Mouse (Mus musculus): ENCODE results near the gene Gabpb2.

Gene Gabpb2

DNA sequence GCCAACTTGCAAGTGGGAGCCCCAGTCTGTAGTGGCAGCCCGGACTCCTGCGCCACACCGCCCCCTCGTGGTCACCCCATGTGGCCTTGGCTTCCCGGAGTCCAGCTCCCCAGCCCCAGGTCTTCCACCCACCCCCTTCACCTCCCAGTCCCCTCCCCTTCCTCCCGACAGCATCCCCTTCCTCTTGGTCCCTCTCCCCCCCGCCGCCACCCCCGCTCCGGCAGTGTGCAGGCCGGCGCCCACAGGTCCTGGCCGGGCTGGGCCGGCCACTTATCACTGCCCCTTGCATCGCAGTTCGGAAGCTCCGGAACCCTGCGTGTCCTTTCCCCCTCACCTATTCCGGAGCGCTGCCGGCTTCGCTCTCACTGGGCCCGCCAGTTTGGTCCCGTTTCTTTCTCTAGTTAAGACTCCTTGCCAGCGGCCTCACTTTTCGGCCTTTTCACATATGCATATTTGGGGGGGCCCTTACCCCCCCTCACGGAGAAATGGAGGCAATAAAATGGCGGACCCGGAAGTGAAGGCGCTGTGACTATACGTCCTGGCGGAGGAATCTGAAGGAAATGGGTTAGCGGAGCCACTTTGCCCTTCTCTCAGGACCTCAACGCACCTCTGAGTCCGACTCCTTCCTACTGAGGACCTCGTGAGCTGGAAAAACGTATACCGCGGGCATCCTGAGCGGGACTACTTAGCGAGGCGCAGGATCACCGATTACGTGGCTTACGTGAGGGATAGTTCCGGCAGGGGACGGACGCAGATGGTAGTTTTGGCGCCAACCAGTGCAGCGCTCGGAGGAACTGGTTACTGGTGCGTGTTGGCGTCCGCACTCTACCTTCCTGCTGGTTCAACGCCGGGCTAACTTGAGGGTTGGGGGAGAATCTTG is at the start of gene Gabpb2:
Gene Gabpb2 (minus strand): TSS at position 662 of the 880 bp plus-strand sequence.
- peak; percentile 89 for DNase-seq (ENCODE audit: low read depth, low spot score)

DNA sequence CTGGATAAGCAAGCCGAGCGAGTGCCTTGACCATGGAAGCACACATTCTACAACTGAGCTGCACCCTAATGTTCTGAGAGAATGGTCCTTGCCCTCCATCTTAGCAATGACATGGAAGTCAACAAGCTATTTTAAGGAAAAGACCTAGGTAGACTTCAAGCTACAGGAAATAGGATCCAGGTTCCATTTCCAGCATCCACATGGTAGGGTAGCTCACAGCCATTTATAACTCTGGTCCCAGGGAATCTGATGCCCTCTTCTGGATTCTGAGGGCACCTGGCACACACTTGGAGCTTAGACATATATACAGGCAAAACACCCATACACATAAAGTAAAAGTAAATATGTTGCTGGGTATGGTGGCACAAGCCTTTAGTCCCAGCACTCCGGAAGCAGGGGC is 48.3 kb upstream of the Gabpb2 start:
- DNase-seq (ENCODE audit: low read depth, low spot score): no peak

DNA sequence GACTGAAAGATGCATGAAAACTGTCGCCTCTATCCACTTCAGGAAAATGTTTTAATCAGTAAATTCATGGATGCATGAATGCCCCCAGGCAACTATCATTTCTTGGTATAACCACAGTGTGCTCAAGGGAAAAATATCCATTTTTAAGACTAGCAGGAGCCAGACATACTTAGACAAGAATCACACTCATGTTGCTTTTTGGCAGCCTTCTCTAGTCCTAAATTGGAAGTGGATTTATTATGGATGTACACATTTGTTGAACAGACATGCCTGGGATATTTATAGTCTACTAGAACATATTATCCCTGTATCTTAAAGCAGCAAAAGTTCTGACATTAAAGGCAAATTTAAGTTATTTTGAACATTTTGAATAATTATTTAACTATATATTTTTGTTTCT is 47.0 kb upstream of the Gabpb2 start:
- no peak for DNase-seq (ENCODE audit: low read depth, low spot score)

DNA sequence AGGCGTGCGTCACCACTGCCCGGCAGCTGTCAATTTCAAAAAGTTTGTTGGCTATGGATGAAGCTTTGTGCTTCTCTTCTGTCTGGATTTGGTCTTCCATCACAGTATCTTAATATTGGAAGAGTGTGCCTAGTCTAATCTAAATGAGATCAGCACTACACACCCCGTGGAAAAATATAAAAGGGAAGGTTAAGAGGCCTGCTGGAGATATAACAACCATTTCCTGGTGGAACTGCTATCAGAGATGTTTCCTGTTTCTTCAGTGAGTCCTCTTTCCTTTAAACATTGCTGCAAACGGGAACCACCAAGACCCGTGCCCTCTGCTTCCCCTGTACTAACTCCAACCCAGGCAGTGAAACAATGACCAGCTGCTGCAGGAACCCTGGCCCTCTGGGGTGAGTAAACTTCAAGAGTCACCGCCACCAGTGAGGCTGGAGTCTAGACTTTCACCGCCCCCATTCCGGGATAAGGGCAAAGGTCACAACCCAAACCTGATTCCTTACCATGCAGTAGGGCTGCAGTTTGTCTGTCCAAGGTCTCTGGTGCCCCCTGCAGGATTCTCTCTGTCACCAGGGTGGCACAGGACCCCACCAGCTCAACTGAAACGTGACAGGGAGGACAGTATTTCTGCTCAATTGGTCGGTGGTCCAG is 45.5 kb upstream of the Gabpb2 start:
- no peak for DNase-seq (ENCODE audit: low read depth, low spot score)

DNA sequence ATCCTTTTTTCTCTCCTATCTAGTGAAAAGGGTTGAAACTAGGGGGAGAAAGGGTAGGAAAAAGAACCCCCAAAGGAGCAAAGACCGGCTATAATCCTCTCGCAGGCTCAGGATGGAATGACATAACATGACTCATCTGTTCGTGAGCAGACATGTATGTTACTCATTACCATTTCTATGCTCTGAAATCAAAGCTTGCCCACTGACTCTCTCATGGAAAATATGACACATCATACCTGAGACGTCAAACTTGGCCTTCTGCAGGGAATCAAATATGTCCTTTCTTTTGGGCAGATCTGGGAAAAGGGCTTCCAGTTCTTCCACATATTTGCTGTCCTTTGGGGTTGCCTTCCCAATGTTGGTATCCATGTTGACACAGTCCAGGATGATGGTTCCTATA is 44.3 kb upstream of the Gabpb2 start:
- DNase-seq (ENCODE audit: low read depth, low spot score): no peak

DNA sequence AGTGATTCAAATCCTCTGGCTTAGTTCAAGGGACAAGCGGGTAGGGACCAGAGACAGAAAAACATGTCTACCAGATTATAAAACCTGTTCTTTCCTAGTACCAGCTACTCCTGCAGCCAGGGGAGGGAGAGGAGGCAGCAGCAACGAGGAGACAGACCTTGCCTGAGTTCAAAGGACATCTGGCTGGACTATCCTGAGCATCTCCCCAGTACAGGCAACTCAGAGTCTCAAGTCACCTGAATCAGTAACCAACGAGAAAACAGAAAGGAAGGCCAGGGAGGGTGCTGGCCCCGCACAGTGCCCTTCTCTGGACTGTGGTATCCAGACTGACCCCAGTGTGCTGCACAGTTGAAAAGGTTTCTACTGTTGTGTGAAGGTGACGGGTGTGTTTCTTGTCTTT is 39.2 kb upstream of the Gabpb2 start:
- DNase-seq (ENCODE audit: low read depth, low spot score): no peak

DNA sequence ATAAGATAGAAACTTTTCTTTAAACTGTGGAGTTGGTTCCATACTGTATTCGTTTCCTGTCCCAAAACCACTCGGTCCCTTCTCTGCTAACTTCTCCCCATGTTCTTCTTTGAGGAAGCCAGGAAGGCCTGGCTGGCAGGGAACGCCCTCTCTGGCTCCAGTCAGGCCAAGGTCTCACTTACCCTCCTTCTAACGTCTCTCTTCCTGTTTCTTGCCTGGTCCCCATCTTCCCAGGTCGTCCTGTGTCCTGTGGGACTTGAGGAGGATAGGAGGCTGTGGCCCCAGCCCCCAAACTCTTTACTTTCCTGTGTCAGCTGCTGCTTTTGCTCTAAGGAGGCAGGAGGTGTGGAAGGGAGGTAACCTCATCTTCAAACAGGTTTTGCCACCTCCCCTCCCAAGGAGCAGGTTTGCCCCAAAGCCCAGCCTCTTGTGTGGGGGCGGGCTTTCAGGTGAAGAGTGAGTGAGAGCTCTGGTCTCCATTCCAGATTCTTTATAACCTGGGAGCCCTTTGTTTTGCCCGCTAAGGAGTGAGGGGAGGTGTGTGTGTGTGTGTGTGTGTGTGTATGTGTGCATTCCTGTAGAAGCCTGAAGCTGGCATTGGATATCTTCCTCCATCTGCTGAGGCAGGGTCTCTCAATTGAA is 33.2 kb upstream of the Gabpb2 start, which contains the start of gene Bnipl:
Gene Bnipl (minus strand): TSS at position 411 of the 642 bp plus-strand sequence.
- no peak for DNase-seq (ENCODE audit: low read depth, low spot score)

DNA sequence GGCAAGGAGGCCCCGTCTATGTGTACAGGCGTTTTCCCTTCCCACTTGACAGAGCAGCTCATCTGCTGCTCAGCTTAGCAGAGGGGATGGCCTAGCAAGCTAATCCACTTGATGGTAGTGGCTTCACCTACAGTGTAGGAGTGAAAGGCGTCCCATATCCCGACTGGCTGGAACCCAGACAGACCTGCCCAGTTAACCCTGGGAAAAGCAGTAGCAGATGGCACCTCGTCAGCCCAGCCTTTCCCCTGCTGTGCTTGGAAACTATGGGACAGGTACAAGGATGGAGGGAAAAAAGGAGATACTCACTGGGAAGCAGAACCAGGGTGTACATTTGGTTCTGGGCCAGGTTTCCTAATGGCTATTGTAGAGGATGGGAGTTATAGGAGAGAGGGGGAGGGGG is 32.6 kb upstream of the Gabpb2 start:
- no peak for DNase-seq (ENCODE audit: low read depth, low spot score)

DNA sequence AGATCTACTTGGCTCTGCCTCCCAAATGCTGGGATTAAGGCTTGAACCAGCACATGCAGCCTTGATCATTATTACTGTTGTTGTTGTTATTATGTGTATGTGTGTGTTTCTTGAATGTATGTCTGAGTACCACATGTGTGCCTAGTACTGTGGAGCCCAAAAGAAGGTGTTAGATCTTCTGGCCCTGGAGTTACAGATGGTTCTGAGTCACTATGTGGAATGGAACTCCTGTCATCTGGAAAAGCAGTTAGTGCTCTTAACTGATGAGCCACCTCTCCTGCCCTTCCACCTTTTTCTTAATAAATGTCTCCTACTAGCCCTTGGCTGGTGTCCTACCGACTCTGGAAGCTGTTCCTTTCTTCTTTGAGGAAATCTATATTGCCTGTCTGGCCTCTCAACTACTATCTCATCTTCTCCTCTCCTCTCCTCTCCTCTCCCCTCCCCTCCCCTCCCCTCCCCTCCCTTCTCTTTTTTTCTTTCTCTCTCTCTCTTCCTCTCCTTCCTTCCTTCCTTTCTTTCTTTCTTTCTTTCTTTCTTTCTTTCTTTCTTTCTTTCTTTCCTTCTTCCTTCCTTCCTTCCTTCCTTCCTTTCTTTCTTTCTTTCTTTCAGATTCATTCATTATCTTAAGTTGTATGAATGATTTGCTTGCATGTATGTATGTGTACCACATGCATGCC is 30.1 kb upstream of the Gabpb2 start:
- no peak for DNase-seq (ENCODE audit: low read depth, low spot score)

DNA sequence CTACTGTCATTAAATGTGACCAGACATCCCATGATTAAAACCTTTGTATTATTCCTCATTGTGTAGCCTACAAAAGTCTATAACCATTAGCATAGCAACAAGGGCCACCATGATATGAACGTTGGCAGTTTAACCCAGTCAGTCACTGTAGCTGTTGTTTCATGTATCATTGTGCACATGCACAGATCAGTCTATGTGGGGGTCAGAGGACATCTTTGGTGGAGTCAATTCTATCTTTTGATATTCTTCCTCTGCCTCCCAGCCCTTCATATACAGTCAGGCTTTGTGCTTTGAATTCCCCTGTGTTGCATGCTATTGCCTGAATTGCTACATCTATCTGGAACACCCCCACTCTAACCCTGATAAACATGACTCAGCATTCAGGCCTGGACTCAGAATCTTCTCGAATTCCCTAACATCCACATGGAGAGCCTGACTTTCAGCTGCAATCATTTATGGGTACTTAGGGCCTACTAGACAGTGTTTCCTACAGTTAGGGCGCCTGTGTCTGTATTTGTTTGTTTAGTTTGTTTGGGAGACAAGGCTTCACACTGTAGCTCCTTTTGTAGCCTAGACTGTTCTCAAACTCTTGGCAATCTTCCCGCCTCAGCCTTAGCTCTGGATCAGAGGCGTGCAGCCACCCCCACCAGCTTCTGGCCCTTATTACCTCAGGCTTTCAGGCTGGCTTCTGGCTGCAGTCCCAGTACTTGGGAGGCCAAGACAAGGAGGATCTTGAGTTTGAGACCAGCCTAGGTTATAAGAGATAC is 28.9 kb upstream of the Gabpb2 start:
- DNase-seq (ENCODE audit: low read depth, low spot score): no peak

DNA sequence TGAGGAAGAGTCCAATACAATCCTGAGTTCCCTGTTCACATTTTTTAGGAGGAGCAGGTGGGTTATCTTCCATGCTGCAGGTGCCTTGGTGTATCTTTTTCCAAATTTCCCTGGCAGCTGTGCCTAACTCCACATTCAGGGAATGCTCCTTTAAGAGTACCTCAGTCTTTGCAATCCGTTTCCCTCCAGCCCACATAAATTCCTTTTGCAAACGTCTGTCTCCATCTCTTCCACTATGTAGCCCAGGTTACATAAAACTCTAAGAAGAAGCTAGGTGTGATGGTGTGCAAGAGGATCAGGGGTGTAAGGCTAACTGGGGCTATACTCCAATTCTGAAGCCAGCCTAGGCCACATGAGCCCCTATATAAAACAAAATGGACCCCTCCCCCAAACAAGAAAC is 25.4 kb upstream of the Gabpb2 start:
- DNase-seq (ENCODE audit: low read depth, low spot score): no peak

DNA sequence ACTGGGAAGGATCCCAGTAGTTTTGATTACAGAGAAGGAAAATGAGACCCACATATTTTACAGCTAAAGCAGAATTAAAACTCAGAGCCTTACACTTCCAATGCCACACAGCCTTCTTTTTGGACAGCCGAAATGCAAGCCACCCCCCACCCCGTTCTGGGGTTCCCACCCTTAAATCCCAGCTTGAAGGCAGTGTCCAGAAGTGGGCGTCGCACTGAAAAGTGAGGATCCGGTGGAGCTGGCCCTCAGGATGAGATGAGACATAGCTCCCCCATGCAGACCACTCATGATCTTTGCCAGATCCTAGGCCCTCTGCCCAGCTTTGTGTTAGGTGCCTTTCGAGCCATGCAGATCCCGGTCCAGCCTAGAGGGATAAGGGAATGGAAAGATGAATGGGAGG is 23.8 kb upstream of the Gabpb2 start, which contains the start of gene Gm128:
Gene Gm128 (minus strand): TSS at position 101 of the 400 bp plus-strand sequence.
- DNase-seq (ENCODE audit: low read depth, low spot score): no peak

DNA sequence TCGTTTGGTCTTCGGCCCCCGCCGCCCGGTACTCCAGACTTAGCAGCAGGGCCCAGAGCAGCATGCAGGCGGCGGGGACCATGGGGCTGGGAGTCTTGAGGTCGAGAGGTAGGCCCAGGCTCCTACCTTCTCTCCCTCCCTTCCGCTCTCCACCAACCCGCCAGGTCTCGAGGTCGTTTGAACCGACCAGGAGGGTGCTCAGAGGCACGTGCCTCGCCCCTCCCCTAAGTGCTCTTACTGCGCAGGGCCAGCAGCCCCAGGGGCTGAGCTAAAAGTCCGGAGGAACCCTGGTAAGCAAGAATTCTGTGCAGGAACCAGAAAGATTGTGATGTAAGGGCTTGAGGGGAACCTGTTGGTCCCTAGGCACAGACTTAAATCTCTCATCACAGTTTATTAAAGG is 23.2 kb upstream of the Gabpb2 start:
- no peak for DNase-seq (ENCODE audit: low read depth, low spot score)

DNA sequence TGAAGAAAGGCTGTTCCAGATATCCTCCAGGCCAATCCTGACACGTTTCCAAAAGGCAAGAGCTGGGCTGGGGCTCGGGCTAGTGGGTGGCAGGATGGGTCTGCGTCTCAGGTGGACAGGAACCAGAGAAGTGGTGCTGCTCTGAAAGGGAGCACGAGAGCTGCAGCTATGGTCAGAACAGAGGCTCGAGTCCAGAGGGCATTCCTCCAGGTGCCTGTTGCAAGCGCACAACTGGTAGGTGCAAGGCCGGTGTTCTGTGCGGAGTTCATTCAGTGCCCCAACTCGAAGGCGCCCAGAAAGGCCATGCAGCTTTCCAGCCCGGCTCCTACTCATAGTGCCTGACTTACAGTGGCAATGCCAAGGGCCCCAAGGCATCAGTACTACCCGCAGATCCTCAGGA is 22.3 kb upstream of the Gabpb2 start:
- DNase-seq (ENCODE audit: low read depth, low spot score): no peak

DNA sequence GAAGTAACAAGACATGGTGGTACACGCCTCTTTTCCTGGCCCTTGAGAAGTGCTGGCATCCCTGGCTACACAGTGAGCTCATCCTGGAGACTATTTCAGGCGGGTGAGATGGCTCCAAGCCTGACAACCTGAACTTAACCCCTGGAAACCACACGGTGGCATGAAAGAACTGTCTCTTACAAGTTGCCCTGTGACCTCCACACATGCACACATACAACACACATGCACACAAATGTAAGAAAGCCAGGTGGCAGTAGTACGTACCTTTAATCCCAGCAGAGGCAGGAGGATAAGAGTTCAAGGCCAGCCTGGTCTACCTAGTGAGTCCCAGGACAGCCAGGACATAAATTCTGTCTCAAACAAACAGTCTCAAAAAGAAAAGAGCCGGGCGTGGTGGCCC is 21.3 kb upstream of the Gabpb2 start:
- no peak for DNase-seq (ENCODE audit: low read depth, low spot score)

DNA sequence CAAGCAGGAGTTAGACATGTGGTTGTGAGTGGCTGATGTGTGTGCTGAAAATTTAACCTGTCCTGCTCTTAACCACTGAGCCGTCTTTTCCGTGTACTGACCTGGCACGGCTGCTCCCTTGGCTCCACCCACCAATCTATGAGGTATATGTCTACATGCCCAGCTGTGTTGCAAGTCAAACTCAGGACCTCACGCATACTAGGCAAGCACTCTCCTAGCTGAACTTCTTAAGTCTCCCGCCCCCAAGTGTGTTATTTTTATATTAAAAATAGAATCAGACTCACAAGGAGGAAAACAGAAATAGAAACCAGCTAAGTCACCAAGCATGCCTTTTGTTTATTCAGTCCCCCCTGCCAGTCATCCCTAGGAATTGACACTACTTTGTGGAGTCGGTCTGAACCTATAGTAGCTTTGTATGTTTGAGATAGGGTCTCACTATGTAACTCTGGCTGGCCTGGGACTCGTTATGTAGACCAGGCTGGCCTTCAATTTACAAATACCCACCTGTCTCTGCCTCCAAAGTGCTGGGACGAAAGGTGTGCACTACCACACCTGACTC is 19.9 kb upstream of the Gabpb2 start:
- DNase-seq (ENCODE audit: low read depth, low spot score): no peak

DNA sequence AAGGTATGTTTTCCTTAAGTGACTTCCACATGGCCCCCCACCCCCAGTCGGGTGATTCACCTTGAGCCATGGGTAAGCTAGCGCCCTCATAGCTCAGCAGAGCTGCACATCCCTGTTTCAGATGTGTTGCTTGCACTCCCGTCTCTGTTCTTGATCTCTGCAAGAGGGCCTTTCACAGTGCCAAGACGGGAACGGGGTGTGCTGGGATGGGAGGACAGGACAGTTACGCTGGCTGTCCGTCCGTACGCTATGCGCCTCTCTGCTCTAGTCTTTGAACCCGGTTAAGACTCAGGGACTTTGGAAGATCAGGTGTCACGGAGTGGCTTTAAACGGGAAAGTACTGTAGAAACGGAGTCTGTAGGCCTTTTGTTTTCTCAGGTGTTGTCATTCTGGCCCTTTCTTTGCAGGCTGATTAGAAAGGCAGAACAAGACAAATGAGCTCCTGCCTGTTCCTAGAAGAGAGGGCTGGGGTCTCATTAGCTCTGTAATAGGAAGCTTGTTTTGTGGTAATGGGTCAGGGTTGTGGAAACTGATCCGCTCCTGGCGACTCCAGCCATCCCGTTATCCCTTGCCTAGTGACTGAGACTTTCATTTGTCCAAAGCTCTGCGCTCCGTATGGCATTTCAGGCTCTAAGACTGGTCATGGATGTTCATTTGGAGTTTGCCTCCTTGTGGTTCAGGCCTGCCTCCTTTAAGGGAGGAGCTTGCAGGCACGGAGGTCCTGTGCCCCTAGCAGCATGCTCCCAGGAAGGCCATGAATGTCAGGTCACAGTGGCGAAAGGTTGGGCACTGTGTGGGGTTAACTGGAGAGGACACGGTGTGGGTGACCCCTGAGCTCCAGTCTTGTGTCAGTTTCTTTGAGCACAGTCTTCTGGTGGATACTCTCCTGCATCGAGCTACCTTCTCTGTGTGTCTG is 17.9 kb upstream of the Gabpb2 start:
- DNase-seq (ENCODE audit: low read depth, low spot score): no peak

DNA sequence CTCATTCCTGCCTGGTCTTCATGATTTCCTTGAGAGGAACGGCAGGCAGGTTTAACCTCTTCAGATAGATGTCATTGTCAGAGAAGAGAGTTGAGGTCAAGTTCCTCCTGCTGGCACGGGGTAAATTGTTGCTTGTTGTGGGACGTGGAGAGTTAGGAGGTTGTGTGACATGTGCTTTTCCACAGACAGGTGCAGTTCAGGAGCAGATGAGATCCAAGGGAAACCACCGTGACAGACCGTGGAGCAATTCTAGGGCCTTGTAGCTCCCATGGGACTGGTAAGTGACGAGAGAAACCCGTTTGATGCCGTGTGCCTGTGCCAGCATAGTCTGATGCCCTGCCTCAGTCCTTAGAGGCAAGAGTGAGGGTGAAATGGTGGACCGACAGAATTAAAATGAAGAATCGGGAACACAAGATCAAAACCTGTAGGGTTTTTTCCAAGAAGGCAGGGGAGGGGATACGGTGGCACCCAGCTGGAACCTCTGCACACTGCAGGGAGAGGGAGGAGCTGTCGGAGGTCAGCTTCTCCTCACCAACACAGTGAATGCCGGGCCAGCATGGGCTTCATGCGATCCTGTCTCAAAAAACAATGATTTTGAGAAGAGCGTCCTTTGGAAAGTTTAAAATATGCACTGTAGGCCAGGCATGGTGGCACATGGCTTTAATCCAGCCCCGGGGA is 15.7 kb upstream of the Gabpb2 start:
- no peak for DNase-seq (ENCODE audit: low read depth, low spot score)

DNA sequence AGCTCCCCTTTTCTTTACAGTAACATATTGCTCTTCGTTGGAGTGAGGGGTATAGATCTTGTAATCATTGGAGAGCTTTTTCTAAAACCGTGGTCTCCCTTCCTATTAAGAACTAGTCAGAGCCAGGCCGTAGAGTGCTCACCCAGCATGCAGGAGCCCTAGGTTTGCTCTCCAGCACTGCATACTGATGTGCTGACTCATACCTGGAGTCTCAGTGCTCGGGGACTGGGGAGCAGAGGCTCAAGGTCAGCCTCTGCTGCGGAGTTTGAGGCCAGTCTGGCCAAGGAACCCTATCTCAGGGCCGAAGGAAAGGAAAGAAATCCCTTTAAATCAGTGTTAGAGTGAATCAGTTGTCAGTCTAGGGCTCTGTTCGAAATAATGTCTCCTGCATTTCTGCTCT is 15.1 kb upstream of the Gabpb2 start:
- DNase-seq (ENCODE audit: low read depth, low spot score): no peak
